Mouse (Mus musculus) hematopoietic stem cell, adult 5-6 weeks (primary cell): ENCODE data around the gene Mill2. TPM values are rescaled to one million over a fixed set of nuclear protein-coding genes. Genes with fewer than 3 reads are reported as not detected.
"Not testable (repeated sequence)": the region's sequence is repeated elsewhere in the genome, so short reads cannot be mapped to it uniquely, and the experiment has no call there.

ENCODE experiments used
- ATAC-seq, 2 experiments: fragments of 125-278 bp in 1 of 2; replicated peaks in 1 of 2; 2 replicates each; pipeline ENCODE4 v1.8.0; 2016 to 2017; ENCODE audit warnings: inconsistent platforms in 2 of 2, mild to moderate bottlenecking in 2 of 2, moderate number of reproducible peaks in 2 of 2, low read depth in 1 of 2, moderate TSS enrichment in 1 of 2; ENCODE audit not compliant: low FRiP score in 2 of 2, poor library complexity in 2 of 2, severe bottlenecking in 2 of 2, insufficient read depth in 1 of 2, low TSS enrichment in 1 of 2
- total RNA-seq: library from RNA; stranded (forward); fragments of 172-1452, 232-1000 nt; gene quantifications from 2 replicates; pipeline ENCODE4 v1.2.3, GENCODE M21; 2017

The Mill2 gene
- 3.1 and 4.6 TPM in 2 replicates for total RNA-seq

GRCm38 (mm10) chr7:18839865-18840264 lies at the start of gene Mill2:
TSS of gene Mill2 (plus strand) at chr7:18839966.
- peak; percentile 40 to 61; a peak in 3 of 4 replicates for ATAC-seq

- ATAC-seq: not testable (repeated sequence)
Observed at GRCm38 (mm10) chr7:18790671-18791070, 49.1 kb upstream of the Mill2 start.

GRCm38 (mm10) chr7:18798420-18798819 lies 41.3 kb upstream of the Mill2 start, which contains the start of gene Psg19:
TSS of gene Psg19 (minus strand) at chr7:18798520.
- no peak for ATAC-seq

- no peak for ATAC-seq
Observed at GRCm38 (mm10) chr7:18799129-18799528, 40.6 kb upstream of the Mill2 start.

- ATAC-seq: no peak
Observed at GRCm38 (mm10) chr7:18803526-18803925, 36.2 kb upstream of the Mill2 start.

GRCm38 (mm10) chr7:18818301-18818700 lies 21.5 kb upstream of the Mill2 start:
- ATAC-seq: no peak

- no peak for ATAC-seq
Observed at GRCm38 (mm10) chr7:18821507-18821906, 18.3 kb upstream of the Mill2 start, which contains the start of gene Psg17. TSS of gene Psg17 (minus strand) at chr7:18821607.

GRCm38 (mm10) chr7:18827792-18828546 lies 11.8 kb upstream of the Mill2 start:
- ATAC-seq: no peak

GRCm38 (mm10) chr7:18828592-18828991 lies 11.2 kb upstream of the Mill2 start:
- peak; percentile 46 to 60; a peak in 2 of 4 replicates for ATAC-seq

- ATAC-seq: no peak
Observed at GRCm38 (mm10) chr7:18829545-18829944, 10.2 kb upstream of the Mill2 start.

- ATAC-seq: no peak
Observed at GRCm38 (mm10) chr7:18832298-18832697, 7.5 kb upstream of the Mill2 start.

GRCm38 (mm10) chr7:18840386-18841173 lies 814 bp downstream of the Mill2 start:
- ATAC-seq: peak; percentile 97 to 99

DNA sequence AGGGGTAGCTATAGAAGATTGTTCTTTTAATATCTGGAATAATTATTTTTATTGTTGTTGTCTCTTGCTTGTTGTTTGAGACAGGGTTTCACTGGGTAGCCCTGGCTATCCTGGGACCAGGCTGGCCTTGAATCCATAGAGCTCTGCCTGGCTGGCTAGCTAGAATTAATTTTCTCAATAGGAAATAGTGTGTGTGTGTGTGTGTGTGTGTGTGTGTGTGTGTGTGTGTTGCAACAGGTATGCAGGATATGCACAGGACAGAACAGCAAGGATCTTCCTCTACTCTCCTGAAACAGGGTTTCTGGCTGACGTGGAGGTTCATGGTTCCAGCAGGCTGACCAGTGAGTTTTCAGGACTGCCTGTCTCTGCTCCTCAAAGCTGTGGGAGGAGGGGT lies 1.4 kb downstream of the Mill2 start:
- ATAC-seq: no peak

- no peak for ATAC-seq
Observed at GRCm38 (mm10) chr7:18844811-18845210, 5.0 kb downstream of the Mill2 start.

DNA sequence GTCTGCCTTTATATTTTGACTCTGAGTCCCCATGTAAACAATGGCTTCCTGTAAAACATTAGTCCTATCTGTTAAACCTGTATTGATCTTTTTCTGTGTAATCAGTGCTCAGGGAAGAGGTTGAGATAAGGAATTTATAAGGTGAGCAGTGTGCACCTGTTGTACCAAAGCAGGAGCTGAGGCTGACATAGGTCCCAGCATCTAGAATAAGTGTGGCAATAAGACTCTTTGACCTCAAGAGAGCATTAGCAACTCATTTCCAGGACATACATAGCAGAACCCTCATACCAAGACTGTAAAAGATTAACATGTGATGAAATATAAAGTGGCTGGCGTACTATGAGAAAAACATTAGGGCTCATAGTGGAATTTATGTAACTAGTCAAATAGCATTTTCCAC lies 8.6 kb downstream of the Mill2 start:
- no peak for ATAC-seq

GRCm38 (mm10) chr7:18858310-18858916 lies 18.6 kb downstream of the Mill2 start:
- no peak for ATAC-seq

- ATAC-seq: no peak
Observed at GRCm38 (mm10) chr7:18862801-18863200, 23.0 kb downstream of the Mill2 start.

GRCm38 (mm10) chr7:18868491-18868890 lies 28.7 kb downstream of the Mill2 start:
- no peak for ATAC-seq
